Mouse (Mus musculus): ENCODE data around the gene Rad23a.

Gene Rad23a

DNA sequence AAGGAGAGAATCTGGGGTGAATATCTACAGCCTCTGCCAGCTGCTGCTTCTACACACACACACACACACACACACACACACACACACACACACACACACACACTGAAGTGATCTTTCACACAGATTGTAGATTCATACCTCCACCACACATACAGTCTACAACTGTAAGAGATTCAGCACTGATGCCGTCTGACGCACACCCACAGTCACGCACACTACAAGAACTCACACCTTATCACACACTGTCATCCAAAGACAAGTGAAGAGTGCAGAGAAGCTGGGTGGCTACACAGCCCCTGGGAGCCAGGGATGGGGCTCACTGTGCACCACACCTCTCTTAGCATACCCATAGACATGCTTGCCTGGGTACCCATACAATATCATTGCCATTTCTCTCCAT lies 26.6 kb downstream of the Rad23a start:
- in situ Hi-C loops (cut with MboI, MseI), result loop anchor here (5.0 kb wide), 1 partner anchor 107 kb away; no protein-coding TSS in a partner anchor

GRCm38 (mm10) chr8:84813059-84813458 lies 27.4 kb downstream of the Rad23a start:
- in situ Hi-C loops (cut with MboI, MseI), result loop anchor here (5.0 kb wide), 1 partner anchor 106 kb away; no protein-coding TSS in a partner anchor

DNA sequence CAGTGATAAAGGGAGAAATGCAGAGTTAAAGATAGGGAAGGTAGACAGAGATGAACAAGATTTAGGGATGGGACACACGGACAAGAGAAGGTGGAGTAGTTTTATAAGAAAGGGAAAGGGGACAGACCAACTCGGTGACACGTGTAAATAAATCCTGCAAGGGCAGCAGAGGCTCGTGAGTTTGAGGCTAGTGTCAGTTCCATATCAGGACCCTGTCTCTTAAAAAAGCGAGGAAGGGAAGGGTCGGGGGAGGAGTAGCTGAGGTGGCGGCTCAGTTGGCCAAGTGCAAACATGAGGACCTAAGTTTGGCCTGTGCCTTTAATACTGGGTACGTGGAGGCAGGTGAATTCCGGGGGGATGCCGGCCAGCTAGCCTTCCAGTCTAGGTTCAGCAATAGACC lies 29.2 kb downstream of the Rad23a start:
- in situ Hi-C loops (cut with MboI, MseI), result loop anchor here (5.0 kb wide), 1 partner anchor 104 kb away; no protein-coding TSS in a partner anchor

- in situ Hi-C loops (cut with MboI, MseI), result loop anchor here (5.0 kb wide), 1 partner anchor 104 kb away; no protein-coding TSS in a partner anchor
Measured at GRCm38 (mm10) chr8:84810896-84811295, 29.6 kb downstream of the Rad23a start.

DNA sequence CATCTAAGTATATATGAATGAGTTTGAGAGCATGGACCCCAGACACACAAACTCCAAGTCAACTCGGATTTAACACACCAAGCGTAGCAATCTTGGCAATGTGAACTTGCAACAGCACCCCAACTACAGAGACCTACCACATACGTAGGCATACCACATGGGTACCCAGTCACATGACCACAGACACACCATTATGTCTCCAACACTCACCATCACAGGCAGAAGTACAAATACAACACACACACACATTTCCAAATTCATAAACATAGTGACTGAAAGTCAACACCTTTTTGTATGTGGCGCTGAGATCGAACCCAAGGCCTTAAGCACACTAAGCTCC lies 30.6 kb downstream of the Rad23a start:
- in situ Hi-C loops (cut with MboI, MseI), result loop anchor here (5.0 kb wide), 1 partner anchor 103 kb away; no protein-coding TSS in a partner anchor

- in situ Hi-C loops (cut with MboI, MseI), result no loop called here
Measured at GRCm38 (mm10) chr8:84809109-84809940, 31.1 kb downstream of the Rad23a start.

GRCm38 (mm10) chr8:84806031-84806430 lies 34.4 kb downstream of the Rad23a start:
- in situ Hi-C loops (cut with MboI, MseI), result no loop called here

- in situ Hi-C loops (cut with MboI, MseI), result no loop called here
Measured at GRCm38 (mm10) chr8:84799999-84800831, 40.2 kb downstream of the Rad23a start, which contains the start of gene Nfix. Gene Nfix, minus strand, starts transcription at chr8:84800344.

DNA sequence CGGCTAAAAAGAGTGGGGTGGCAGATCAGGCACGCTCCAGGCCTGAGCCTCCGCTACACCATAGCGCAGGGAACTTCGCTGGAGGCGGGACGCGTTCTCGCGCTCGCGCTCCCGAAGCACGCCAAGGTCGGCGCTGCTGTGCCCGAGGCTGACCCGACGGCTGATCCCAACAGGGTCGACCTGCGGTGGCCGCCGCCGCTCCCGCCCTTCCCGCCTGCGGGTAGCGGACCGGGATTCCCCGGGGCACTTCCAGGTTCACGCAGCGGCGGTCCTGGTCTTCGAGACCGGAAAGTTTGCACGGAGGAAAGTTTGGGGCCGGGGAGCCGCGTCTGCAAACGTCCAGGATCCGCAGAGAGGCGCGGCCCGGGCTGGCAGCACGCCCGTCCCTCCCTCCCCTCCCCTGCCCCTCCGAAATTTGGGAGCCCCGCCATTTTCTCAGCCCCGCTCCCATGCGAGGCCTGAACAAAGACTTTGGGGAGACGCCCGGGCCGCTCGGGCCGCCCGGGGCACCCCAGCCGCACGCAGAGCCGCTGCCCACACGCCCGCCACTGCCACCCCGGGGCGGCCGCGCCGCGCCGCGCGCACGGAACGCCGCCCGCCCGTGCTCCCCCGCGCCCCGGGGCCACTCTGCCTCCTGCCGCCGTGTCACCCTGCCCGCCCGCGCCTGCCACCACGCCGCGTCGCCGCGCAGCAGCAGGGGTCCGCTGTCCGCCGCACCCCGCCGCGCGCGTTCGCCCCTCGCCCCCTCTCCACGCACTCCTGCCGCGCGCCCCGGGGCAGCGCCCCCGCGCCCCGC lies 41.1 kb downstream of the Rad23a start:
- in situ Hi-C loops (cut with MboI, MseI), result no loop called here

- in situ Hi-C loops (cut with MboI, MseI), result no loop called here
Measured at GRCm38 (mm10) chr8:84798446-84799135, 41.9 kb downstream of the Rad23a start.

DNA sequence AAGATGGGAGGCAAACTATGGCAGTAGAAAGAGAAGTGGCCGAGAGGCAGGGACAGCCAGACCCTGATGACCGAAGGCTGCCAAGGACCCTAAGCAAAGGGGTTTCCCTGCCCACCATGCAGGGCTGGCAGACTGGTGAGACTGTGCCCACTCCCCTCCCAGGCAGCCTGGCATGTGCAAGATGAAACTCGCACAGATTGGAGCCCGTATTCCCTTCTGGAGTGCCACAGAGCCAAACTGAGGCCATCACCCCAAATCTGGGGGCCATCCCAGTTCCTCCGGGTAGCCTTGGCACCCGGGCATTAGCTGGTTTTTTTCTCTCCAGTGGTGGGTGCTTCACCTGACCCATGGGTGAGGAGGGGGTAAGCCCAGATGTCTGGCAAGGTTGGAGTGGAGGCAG lies 42.5 kb downstream of the Rad23a start:
- in situ Hi-C loops (cut with MboI, MseI), result no loop called here

GRCm38 (mm10) chr8:84797256-84797797 lies 43.1 kb downstream of the Rad23a start:
- in situ Hi-C loops (cut with MboI, MseI), result no loop called here

DNA sequence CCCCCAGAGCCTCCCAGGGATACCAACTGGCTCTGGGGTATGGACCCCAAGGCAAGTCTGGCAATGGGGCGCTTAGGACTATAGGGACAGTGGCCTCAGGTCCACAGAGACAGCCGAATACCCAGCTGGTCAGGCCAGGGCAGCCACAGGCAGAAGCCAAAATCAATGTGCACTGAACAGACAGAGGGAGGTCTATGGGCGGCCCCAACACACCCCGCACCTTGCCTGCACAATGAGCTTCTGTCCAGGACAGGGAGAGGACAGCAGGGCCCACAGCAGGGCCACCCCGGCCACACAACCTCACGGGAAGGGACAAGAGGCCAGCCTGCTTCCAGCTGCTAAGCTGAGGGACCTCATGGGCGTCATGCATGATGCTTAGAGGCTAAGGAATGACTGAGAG lies 46.0 kb downstream of the Rad23a start:
- in situ Hi-C loops (cut with MboI, MseI), result no loop called here

- in situ Hi-C loops (cut with MboI, MseI), result no loop called here
Measured at GRCm38 (mm10) chr8:84793791-84794485, 46.5 kb downstream of the Rad23a start.

- in situ Hi-C loops (cut with MboI, MseI), result no loop called here
Measured at GRCm38 (mm10) chr8:84793134-84793533, 47.3 kb downstream of the Rad23a start.

GRCm38 (mm10) chr8:84792429-84792947 lies 48.0 kb downstream of the Rad23a start:
- in situ Hi-C loops (cut with MboI, MseI), result no loop called here

- in situ Hi-C loops (cut with MboI, MseI), result no loop called here
Measured at GRCm38 (mm10) chr8:84790537-84790936, 49.9 kb downstream of the Rad23a start.

DNA sequence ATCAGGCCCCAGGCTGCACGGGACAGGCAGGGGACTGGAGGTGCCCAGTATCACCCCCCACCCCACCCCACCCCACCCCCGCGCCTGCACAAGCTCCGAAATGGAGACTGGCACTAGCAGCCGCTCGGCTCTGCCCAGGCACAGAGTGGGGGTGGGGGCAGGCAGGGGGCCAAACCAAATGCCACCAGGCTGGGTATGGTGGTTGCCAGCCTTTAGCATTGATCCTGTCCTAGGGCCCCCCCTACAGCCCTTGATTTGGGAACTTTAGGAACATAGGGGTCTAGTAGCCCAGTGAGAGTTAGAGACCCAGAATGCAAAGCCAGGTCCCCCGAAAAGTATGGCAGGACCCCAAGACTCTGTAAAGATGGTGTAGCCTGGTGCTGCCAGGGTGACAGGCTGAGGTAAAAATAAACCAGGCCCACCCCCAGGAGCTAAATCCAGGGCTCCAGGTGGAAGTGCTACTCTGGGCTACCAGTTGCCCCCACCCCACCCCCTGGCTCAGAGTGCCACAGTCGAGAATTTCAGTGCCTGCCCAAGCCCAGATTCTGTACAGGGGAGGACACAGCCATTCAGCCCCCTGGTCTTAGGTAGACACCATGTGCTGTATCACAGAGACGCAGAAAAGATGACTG lies 50.5 kb downstream of the Rad23a start:
- in situ Hi-C loops (cut with MboI, MseI), result no loop called here

GRCm38 (mm10) chr8:84789345-84789744 lies 51.1 kb downstream of the Rad23a start:
- in situ Hi-C loops (cut with MboI, MseI), result no loop called here

Measured in T-helper 2 cell (primary cell).